Mouse (Mus musculus): ENCODE data around the gene Cir1. TPM values are rescaled to one million over a fixed set of nuclear protein-coding genes. Genes with fewer than 3 reads are reported as not detected.

Gene Cir1
- polyA plus RNA-seq, 1 experiment from 2014 or later = 35.4 TPM

GRCm38 (mm10) chr2:73248701-73249100 lies 63.8 kb downstream of the Cir1 start:
- Histone ChIP-seq H3K27ac (no peak overlapping the region), H3K36me3 (no peaks in the 10 kb centered on the region), H3K4me2 (no peak overlapping the region), H3K9ac (no peak overlapping the region), H3K9me3 (peaks cover 6% of the 10 kb centered on the region; the same call in 1 of the 2 replicates), H3K4me3 (no peak overlapping the region), H3K4me1 (no peaks in the 10 kb centered on the region), H3K27me3 (no peaks in the 10 kb centered on the region)
- WGBS = 81% methylated on average over 4 of the region's 4 CpGs
- no peak for ATAC-seq (ENCODE audit: insufficient number of reproducible peaks, insufficient read depth, low FRiP score, low TSS enrichment, low read depth)

GRCm38 (mm10) chr2:73241299-73241698 lies 71.2 kb downstream of the Cir1 start:
- H3K9ac ChIP-seq = no peak overlapping the region
- no peaks in the 10 kb centered on the region for H3K36me3 ChIP-seq
- H3K27me3 ChIP-seq = no peaks in the 10 kb centered on the region
- no peak overlapping the region for H3K4me2 ChIP-seq
- H3K4me1 ChIP-seq = no peaks in the 10 kb centered on the region
- H3K9me3 ChIP-seq = no peaks in the 10 kb centered on the region
- H3K27ac ChIP-seq = no peak overlapping the region
- H3K4me3 ChIP-seq = no peak overlapping the region
- WGBS = 70% methylated on average over 4 of the region's 4 CpGs
- no peak for ATAC-seq (ENCODE audit: insufficient number of reproducible peaks, insufficient read depth, low FRiP score, low TSS enrichment, low read depth)

Other genes starting within 250 kb of the Cir1 start
- 108 and 118 TPM in 2 replicates for gene Ola1, start 93.8 kb downstream of the Cir1 start, polyA plus RNA-seq (2015; fragmentation: Nextera tagmentation; extraction: Ambion mirVana)
- gene Sp9, start 40.8 kb downstream of the Cir1 start, polyA plus RNA-seq (2015; fragmentation: Nextera tagmentation; extraction: Ambion mirVana) = 2.5 and 3.7 TPM in 2 replicates
- 15.0 and 17.5 TPM in 2 replicates for gene Scrn3, start 100 bp downstream of the Cir1 start, polyA plus RNA-seq (2015; fragmentation: Nextera tagmentation; extraction: Ambion mirVana)
- 8.6 and 9.5 TPM in 2 replicates for gene Gpr155, start 73.9 kb upstream of the Cir1 start, polyA plus RNA-seq (2015; fragmentation: Nextera tagmentation; extraction: Ambion mirVana)
- gene Wipf1, start 217.0 kb upstream of the Cir1 start, polyA plus RNA-seq (2015; fragmentation: Nextera tagmentation; extraction: Ambion mirVana) = 19.9 and 23.4 TPM in 2 replicates

All from embryonic facial prominence, embryonic 13.5 days (tissue).